Mouse (Mus musculus) G1E-ER4 (cell line): ENCODE measurements around the gene Abca7. TPM values are rescaled to one million over a fixed set of nuclear protein-coding genes. Genes with fewer than 3 reads are reported as not detected.

Source experiments
- GATA1 ChIP-seq: IDR thresholded peaks from one replicate; pipeline ENCODE4 v1.8.0; 2012; ENCODE audit warnings: low read length, inconsistent platforms
- polyA plus RNA-seq: library from polyadenylated mRNA; stranded (reverse); fragments of >175 nt; gene quantifications from 2 replicates; pipeline ENCODE4 v1.2.3, GENCODE M21; 2012

Abca7 gene
- polyA plus RNA-seq, 1 experiment = 25.3 TPM

DNA sequence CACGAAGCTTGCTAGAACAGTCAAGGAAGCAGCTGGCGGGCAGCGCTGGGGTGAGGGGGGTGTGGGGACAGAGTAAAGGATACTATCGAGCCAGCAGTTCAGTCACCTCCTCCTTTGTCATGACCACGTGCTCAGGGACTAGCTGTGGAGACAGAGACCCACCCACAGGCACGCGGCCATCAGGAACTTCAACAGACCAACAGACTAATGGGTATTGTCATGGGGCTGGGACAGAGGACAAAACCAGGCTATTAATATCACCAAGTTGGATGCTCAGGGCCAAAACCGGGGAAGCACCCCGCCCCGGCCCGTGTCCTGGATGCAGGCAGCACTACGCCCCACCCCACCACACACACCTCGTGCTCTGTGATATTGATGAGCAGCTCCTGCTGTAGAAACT lies 40.5 kb downstream of the Abca7 start:
- no peak for TF ChIP-seq GATA1

DNA sequence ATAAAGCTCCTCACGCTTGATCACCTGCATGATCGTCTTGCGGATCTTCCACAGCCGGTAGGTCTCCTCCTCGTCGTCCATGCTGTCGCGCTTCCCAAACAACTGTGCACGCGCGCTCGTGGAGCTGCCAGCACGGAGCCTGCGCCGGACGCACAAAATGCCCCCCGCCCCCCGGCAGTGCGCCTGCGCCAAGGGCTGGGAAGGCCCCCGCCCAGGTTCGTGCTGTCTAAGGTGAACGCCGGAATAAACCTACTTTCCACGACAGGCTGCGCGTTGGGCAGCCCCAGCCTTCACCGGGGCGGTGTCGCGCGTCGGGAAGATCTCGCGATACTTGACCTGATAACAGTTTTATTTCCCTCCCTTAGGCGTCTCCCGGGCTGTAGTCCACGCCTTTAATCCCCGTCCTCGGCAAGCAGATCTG lies 43.3 kb downstream of the Abca7 start, which contains the start of gene Polr2e:
Gene Polr2e, minus strand, starts transcription at position 237 of the 421 bp plus-strand sequence.
- TF ChIP-seq GATA1 = no peak

DNA sequence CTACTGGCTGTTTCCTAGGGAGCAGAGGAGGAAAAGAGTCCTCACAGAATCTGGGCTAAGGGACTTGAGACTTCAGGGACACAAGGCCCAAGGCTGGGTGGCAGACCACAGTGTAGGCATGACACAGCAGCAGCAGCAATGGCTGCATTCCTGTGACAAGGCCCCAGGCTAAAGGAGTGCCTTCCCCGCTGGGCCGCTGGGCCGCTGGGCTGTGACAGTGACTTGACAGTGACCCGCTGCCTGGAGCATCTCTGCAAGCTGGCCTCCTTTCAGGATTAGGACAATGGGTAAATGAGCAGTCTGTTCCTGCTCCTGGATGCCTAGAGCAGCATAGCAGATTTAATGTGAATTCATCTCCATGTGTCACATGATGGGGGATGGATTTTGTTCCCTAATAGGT lies 47.8 kb downstream of the Abca7 start:
- no peak for TF ChIP-seq GATA1

DNA sequence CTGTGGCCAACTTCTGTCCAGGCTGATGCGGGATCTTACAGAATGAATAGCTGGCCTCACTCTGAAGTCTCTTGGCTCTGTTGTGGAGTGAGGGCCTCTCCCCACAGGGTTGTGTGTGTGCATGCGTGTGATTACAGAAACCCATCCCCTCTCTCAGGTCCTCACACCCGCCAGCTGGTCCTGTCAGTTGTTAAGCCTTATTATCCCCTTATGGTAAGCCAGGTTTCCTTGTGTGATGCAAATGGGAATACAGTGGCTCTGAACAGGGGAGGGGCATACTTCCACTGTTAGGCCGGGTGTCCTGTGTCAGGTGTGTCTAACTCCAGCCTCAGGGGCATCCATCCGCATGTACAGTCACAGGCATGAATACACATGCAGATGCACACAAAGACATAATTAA lies 49.5 kb downstream of the Abca7 start:
- TF ChIP-seq GATA1 = no peak

DNA sequence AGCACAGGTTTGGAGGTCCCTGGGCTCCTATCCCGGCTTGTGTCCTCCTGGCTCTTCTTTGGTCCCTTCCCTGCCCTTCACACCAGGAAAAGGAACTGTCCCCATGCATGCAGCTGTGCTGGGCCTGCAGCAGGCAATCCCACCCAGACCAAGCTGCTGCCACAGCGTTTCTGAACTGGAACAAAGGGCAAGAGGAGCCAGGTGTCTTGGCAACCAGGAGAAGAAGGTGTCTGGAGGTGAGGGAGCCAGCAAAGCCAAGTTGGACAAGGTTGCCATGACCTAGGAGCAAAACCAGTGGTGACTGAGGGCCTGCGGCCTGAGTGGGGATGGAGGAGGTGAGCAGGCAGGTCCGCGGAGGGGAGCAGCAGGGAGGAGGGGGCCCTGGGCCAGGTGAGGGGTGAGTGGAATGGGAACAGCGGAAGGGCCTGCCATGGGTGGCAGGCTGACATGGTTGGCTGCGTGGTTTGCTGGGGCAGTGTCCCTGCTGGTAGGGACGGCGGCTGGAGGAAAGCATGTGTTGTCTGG lies 50.8 kb downstream of the Abca7 start, which contains the start of gene Gpx4:
Gene Gpx4, plus strand, starts transcription at position 126 of the 525 bp plus-strand sequence.
- TF ChIP-seq GATA1 = no peak

DNA sequence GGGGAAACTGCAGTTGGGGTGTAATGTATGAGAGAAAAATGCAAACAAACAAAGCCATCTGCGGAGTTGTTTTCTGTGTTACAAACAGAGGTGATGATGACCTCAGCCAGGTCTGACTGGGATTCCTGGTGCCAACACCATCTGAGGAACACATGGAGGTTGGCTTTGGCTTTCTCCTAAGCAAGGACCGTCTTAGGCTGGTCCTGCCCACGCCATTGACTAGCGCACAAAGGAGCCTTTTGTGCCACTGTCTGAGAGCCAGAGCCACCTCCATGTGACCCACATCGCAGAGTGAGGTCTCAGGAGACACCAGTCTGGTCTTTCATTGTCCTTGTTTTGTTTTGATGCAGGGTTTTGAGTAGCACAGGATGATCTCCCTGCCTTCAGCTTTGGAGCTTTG lies 52.1 kb downstream of the Abca7 start:
- TF ChIP-seq GATA1 = no peak

DNA sequence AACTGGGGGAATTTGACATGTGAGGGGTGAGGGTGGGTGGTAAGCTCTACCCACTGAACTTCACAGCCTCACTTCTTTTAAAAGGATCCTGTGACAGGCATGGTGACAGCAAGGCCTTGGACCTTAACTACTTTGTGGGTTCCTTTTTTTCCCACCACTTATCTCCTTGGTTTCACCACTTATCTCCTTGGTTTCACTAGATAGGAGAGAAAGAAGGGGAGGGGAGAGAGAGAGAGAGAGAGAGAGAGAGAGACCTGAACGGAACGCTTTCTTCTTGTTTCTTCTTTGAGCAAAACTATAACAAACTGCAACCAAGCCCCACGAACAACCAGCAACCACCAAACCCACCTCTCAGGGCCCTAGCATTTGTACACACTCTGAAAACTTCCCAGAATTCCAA lies 52.5 kb downstream of the Abca7 start:
- TF ChIP-seq GATA1 = no peak

DNA sequence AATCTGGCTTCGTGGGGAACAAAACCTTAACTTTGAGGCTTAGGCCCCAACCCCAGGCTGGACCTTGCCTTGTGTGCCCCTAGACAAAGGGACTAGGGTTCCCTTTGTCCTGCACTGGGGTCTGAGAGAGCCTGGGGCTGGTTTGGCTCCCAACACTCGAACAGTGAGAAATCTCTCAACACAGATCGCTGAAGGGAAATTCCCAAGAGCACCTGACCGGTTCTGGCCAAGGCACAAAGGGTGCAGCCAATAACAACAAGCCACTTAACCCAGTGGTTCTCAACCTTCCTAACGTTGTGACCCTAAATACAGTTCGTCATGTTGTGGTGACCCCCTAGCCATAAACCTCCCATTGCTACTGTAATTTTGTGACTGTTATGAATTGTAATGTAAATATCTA lies 54.0 kb downstream of the Abca7 start:
- TF ChIP-seq GATA1 = no peak

DNA sequence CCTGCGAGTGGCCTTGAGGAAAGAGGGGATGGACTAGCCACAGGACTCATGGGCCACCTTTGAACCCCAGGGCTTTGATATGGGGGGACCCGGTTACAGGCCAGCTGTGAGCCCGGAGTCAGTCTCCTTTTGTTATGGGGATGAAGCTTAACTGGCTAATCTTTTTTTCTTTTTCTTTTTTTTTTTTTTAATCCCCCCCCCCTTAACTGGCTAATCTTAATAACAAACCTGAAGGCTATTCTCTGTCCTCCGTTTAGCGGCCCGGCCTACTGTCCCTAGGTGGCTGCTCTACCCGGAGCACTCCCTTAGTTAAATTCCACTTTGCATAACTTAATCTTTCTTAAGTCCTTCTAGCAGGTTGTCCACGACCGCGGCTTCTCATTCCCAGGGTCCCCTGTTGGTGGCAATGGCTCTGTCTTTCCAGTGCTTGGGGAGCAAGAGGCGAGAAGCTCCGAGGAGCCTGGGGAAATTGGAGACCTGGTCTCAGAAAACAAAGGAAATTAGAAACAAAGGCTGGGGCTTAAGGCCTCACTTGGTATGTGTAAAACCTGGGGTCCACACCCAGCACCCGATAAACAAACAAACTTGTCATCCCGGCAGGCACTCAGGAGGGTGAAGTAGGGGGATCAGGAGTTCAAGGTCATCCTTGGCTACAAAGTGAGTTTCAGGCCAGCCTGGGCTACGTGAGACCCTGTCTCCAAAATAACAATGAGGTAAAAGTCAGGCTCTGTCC lies 54.8 kb downstream of the Abca7 start:
- no peak for TF ChIP-seq GATA1

DNA sequence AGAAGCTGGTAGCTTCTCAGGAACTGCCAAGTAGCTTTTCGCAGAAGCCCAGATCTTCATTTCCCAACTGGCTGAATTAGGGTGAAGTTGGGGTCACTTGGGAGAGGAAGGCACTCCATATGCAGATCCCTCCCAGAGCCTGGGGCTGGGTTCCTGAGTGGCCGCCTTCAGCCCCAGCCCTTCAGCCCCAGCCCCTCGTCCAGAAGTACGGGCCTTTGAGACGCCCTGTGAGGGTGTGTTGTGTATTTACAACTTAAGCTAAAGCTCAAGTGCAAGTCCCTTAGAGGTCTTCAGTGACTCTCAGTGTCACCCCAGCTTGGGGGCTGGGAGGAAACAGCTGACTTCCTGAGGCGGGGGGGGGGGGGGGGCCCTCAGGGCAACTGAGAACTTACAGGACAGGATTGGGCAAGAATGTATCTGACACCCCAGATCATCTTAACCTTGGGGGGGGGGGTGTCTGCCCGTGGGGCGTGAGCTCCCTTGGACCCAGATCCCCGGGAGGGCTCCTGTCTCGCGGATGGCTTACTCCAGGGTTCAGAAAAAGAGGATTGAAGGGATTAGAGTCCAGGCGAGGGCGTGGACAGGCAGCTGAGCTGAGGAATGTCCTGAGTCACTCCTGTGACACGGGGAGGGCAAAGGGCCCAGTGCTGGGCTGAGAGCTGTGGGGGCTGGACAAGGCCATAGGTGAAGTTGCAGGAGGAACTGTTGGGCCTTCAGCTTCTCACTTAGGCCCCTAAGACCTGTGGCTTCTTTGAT lies 55.5 kb downstream of the Abca7 start:
- TF ChIP-seq GATA1 = no peak

DNA sequence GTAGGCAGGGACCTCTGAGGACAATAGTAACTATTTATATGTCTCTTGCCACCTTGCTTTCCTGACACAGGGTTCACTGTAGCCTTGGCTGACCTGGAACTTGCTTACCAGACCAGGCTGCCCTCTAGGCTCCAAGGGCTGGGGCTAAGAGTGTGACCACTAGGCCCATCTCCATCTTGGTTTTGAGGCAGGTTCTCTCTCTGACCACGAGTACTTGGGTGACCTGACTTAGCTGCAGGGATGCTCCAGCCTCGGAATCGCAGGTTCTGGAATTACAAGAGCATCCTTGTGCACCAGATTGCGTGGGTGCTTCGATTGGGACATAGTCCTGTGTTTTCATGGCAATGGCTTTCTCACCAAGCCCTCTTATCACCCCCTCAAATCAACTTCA lies 56.1 kb downstream of the Abca7 start:
- TF ChIP-seq GATA1 = no peak

DNA sequence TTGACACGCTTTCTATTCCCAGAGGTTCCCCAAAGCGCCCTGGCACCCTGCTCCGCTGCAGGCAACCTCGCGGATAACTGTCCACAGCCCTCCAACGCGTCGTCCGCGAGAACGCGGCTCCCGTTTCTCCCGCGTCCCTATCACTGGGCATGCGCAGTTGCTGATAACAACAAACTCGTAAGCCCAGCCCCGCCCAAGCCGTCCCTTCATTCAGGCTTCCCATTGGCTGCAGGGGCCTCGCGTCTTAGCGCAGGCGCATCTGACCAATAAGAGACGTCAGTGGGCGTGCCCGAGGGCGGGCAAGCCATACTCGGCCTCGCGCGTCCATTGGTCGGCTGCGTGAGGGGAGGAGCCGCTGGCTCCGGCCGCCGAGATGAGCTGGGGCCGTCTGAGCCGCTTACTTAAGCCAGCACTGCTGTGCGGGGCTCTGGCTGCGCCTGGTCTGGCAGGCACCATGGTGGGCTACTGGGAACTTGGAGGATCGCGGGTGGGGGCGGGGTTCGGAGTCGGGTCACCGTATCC lies 57.0 kb downstream of the Abca7 start:
- no peak for TF ChIP-seq GATA1

DNA sequence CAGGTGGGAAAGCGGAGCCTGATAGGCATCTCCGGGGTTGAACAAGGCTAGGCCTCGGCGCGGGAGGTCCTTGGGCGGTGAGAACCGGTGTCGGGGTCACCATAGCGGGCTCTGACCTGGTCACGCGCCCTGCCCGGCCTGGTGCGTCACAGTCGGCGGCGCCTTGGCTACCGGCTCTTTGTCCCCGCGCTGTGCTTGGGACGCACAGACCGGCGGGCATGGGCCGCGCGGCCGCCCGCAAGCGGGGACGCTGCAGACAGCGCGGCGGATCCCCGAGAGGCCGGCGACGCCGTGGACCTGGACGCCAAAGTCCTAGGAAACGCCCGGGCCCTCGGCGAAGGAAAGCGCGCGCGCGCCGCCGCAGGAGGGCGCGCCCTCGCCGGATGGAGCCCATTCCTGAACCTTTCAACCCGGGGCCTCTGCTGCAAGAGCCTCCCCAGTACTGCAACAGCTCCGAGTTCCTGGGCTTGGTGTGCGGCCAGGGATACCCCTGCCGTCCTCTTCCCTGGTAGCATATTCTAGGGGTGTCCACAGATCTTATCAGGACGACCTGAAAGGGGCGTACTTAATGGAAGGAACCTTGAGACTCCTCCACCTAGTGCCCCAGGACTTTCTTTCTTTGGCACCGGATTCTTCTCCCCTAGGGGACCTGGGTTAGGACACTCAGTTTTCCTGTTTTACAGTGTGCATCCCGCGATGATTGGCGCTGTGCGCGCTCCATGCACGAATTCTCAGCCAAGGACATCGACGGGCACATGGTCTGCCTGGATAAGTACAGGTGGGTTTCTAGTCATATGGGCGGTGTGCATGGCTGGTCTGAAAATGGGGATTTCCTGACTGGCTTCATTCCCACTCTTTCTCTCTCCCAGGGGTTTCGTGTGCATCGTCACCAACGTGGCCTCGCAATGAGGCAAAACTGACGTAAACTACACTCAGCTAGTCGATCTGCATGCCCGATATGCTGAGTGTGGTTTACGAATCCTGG lies 57.8 kb downstream of the Abca7 start:
- no peak for TF ChIP-seq GATA1

DNA sequence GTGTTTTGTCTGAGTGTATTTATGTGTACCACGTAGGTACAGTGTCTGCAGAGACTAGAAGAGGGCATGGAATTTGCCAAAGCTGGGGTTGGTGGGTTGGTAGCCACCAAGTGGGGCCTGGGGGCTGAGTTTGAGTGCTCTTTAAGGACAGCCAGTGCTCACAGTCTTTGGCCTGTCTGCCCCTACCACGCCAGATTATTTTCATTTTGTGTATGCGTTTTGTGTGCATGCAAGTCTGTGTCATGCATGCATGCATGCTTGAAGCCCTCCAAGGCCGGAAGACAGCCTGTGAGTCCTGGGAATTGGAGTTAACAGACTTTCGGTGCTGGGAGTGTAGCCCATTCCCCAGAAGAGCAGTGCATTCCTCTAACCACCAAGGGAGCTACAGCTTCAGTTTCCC lies 59.1 kb downstream of the Abca7 start:
- TF ChIP-seq GATA1 = no peak

DNA sequence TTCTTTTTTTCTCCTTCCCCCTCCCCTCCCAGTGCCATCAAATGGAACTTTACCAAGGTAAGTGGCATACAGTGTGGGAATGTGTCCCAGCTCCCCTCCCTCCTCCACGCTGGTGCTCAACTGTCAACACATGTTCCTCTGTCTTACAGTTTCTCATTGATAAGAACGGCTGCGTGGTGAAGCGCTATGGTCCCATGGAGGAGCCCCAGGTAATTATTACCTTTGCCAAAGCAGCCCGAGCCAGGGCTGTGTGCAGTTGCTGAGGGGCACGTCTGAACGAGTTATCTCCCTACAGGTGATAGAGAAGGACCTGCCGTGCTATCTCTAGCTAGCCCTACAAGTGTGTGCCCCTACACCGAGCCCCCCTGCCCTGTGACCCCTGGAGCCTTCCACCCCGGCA lies 59.6 kb downstream of the Abca7 start:
- no peak for TF ChIP-seq GATA1
